Mouse (Mus musculus): ENCODE measurements at regions not wholly inside any gene's neighbourhood (a gene's known extent, or its start where the extent isn't known, plus 50 kb on each side); places are given as distances from the start of the nearest gene placed in this dataset.

DNA sequence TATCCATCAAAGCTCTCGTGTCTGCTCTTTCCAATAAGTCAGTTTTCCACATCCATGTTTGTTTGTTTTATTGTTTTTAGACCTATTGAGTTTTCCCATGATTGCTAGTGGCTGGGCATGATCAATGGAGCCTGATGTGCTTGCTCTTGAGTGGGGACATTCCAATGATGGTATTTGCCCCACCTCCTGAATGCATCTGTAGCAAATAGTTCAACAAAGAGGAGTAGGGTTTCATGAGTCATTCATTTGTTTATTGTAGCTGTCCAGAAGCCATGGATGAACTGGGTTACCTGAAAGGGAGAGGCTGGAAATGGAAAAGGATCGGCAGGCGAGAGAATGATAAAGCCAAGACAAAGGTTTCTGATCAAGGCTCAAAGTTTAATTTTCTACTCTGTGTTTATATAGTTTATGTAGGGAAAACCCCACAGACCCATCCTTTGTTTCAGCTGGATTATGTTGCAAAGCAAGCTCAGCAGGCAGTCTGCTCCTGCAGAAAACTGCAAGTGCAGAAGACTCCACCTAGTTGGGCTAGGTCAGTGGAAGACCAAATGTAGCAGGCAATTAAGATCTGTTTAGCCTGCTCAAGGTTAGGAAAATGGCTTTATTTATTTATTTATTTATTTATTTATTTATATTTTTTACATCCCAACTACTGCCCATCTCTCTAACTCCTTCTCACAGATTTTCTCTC is 63.0 kb upstream of the Gm49339 start:
- no peak for TF ChIP-seq CTCF (conservative IDR thresholded peaks at IDR 0.05; ENCODE audit: low read length)
- TF ChIP-seq POU5F1 (IDR thresholded peaks at IDR 0.05; ENCODE audit: borderline replicate concordance, low read length), result no peak

Measured in E14TG2a.4 (cell line).